Mouse (Mus musculus) monocyte, adult 5-6 weeks (primary cell): ENCODE measurements around the gene Tenm2. TPM values are rescaled to one million over a fixed set of nuclear protein-coding genes. Genes with fewer than 3 reads are reported as not detected.

Experiments
- ATAC-seq: fragments of 153-309, 156-312 bp; replicated peaks from 2 replicates; pipeline ENCODE4 v1.8.0; 2017; ENCODE audit warnings: mild to moderate bottlenecking; ENCODE audit not compliant: low TSS enrichment, insufficient number of reproducible peaks, severe bottlenecking, poor library complexity, low FRiP score
- total RNA-seq: library from RNA; stranded (forward); fragments of 200-1000, 200-491, 200-594 nt; gene quantifications from 3 replicates; pipeline ENCODE4 v1.2.3, GENCODE M21; 2017

The Tenm2 gene
- total RNA-seq, 1 experiment from 2014 or later: not detected

DNA sequence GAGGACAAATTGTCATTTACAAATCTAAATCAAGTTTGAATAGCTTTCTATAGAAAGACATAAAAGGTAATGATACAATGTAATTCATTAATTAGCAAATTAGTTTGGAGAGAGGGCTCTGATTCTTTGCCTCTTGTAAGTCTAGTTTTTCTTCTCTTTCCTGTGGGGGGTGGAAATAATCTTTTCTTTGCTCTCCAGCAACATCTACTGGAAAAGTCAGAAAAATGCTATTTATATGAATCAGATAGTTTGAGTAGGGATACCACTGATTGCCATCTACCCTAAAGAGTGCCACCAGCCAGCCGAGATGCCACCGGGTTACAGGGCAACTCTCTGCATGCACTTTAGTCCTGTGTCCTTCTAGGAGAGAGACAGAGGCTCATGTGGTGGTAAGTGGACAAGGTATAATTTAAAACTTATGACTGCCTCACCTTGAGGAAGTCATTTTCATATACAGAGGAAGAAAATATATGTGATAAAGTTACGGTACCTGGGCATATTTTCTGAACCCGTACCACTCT, 560.8 kb downstream of the Tenm2 start:
- no peak for ATAC-seq

DNA sequence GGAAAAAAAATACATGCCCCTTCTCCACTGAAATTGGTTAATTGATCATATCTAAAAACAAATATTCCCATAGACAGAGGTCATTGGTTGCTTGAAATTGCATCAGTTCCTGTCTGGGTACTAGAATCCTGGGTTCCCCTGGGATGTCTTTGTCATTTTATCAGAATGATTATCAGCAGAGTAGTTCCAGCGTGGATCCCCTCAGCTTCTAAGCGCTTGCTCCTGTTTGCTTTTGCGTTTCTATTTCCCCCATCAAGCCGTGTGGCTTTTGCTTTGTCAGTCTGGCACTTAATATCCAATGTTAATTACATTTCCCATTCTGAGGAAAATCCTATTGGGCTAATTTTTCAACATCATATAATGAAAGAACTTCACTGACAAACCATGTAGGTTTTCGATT, 561.6 kb downstream of the Tenm2 start:
- ATAC-seq: no peak

DNA sequence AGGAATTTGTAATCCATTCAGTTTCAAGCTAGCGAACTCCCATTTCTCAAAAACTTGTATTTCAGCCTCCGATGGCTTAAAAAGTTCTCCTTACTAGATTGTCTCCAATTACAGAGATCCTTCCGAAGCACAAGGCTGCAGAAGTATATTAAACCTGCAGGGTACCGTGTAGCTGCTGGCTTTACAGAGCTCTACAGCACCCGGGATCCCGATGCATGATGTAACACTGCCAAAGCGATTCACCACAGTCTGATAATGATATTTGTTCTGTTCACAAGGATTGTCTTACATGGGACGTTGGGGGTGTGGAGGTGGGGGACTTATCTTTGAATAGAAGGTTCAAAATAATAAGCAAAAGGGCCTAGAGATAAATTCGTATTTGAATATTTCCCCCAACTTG, 564.6 kb downstream of the Tenm2 start:
- no peak for ATAC-seq

DNA sequence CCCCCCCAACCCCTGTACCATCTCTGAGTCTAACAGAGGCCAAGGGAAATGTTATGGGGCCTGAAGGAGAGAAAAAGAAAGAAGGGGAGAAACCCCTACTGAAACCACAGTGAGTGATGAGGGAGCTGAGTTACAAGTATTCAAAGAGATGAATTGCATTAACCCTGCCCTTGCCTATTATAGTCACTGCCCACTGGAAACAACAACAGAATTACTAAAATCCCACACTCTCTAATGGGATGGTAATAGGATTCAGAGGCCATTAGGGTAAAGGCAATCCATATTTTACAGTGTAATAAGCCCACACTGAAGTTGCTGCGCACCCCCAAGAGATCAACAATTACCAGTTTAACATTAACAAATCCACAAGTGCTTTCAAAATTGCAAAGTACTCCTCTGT, 571.7 kb downstream of the Tenm2 start:
- ATAC-seq: no peak

DNA sequence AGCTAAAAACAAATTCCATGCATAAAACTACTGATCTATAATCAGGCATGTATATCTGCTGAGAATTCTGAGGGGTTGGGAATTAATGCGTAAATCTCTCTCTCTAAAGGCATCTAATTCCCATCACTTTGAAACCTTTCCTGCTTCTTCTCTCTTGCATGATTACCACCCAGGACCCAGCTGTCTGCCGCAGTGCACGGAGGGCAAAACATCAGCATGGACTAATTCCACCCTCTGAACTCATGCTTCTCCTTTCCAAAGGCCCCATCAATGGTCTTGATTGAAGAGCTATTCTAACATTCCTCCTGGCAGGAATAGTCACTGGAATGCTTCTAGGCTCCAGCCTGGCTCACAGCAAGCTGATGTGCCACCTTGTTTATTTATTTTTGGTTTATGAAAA, 572.2 kb downstream of the Tenm2 start:
- no peak for ATAC-seq

DNA sequence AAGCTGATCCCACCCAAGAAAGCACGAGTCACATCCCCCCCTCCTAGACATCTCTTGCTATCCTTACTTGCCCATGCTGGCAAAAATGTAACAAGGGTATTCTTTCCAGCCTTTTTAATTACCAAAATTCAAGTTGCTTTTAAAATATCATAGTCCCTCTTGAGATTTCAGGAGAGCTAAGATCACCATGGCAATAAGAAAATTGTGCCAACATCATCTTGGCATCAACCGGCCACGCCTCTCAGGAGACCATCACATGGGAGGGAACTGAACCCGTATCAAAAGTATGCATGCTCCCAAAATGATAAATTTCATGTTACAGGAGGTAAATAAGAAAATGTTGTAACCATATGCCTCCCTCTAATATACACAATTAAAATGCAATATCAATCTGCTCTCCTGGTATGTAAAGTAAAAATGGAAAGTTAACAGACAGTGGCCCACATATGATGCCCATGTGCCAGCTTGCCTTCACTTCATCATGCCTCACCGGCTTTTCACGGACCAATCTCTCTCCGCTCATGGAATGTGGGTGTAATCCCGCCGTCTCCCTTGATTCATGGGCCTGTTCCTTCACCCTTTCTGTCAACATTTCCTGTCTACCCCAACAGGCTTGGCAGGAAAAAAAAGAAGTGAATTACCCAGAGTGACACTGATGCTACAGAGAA, 582.0 kb downstream of the Tenm2 start:
- ATAC-seq: no peak

DNA sequence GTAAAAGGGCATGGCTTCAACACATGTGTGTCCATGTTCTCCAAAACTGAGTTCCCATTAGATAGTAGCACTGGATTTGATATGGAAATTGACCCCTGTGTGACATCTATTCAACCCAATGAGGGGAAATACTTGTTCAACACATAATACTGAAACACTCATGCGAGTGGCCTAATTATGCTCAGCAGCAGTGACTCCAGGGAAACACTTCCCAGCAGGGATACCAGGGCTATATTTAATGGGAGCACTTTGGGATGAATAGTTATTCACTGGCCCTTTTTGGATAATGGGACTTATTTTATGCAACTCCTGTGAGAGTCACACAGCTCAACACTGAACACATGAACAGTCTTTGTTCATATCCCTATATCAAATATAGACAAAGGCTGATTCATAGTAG, 588.6 kb downstream of the Tenm2 start:
- no peak for ATAC-seq

DNA sequence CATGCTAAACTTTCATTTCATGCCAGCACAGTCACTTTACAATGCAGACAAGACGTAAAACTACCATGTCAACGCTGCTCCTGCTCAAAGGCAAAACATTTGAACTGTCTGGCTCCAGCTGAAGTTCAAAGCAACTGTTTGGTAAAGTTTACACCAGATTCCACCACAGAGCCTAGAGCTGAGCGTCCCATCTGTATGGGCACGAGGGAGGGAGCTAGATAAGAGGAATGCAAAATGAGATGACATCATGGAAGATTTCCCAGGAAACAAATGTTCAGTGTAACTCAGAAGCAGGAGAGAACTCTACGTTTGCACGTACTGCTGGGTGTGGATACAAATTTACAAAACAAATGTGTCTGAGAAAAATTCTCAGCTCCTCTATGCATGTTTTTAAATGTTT, 600.7 kb downstream of the Tenm2 start:
- no peak for ATAC-seq

DNA sequence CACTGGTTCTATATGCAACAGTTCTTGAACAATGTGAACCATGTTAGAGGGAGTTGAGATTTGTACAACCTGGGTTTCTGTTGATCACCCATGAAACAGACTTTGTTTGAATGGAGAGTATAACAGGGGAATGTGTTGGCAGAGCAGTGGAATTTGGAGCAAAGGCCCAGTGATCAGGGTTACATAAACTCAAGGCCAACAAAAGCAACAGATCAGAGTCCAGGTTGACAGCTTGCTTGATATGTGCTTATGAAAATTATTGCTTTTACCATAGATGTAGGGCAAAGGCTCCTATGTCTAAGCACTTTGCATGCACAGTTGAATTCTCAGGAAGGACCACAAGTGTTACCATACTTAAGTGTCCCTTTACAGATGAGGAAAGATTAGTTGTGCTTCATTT, 603.6 kb downstream of the Tenm2 start:
- ATAC-seq: no peak

DNA sequence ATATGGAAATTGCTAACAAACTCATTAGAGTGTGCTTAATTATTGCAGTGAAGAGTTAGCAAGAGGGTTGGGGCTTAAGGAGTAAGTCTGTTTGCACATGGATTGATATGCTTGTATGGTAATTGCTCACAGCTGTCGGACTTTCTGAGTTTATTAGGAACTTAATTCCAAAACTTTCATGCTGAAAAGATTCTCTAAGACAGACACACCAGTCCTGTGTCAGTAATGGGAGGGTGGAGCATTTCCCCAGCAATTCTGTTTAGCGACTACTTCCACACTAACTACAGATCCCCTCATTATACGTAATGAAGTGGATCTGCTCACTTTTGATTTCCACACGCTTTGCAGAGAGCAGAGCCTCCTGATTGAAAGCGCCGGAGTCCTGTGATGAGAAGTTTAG, 622.0 kb downstream of the Tenm2 start:
- ATAC-seq: no peak

DNA sequence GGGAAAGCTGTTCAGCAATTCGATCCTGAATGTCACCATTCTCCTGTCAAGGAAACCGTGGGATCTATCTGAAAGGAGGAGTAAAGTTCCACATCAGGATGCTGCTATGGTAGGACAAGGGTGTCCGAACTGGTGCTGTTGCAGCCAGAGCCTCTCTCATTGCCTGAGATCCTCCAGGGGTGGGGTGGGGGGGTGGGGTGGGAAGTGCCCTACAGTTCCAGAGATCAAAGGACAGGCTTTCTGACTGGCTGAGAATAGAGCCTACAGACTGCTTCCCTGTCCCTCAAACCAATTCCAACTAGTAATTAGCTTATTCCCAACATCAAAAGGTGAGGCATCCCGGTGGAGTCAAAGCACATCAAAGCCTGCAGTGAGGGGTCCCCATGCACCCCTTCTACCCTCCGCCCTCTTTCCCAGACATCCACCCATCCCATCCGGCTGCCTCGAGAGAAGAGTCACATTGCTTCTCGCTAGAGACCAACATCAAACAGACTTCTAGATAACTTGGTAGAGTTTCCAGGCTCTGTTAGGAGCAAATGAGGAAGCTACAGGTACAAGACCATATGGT, 630.9 kb downstream of the Tenm2 start:
- ATAC-seq: no peak

DNA sequence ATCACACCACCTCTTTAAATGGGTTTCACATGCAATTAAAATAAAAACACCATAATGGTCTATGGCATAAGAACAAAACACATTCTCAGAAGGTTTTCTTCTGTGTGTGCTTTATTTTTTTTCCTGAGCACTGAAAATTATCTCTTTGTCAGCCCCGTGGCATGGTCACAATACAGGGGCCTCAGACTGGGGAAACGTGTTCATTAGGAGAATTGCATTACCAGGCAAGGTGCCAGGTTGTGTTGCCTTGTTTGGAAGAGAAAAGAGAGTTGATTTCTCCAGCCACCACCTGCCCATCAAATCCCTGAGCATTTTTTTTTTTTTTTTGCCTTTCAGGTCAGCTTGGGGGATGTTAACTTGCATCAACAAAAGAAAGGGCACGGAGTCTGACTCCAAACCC, 631.5 kb downstream of the Tenm2 start:
- ATAC-seq: no peak

DNA sequence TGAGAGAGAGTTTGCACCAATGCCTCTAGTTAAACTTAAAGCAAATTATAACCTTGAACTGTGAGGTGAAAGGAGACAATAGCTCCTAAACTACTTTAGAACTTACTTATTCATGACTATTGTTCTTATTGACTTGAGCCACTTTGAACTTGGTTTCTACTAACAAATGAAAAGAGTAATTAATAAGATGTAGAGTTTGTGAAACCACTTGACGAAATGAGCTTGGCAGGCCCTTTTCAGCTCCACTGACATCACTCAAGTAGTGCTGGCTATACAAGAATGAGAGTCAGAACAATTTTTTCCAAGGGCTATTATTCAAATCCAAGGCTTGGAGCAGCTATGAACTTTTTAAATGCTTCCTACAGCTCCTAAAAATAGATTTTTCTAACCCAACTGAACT, 643.3 kb downstream of the Tenm2 start:
- no peak for ATAC-seq

DNA sequence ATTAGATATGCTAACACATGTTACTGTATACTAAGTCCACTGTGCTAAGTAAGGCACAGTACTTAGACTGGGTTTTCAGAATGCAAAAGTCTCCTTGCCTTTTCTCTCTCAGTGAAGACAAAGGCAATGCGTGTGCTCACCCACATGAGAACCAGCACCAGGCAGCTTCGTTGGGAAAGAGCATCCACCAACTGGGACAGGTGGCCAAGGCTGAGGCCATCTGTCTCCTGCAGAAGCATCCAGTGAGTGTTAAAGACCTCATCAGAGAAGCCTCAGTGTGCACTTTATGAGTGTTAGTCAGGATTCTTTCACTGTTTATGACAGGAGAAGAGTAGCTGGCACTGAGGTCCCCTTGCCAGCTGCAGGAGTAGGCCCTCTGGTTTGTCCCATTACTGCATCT, 669.6 kb downstream of the Tenm2 start:
- ATAC-seq: no peak

DNA sequence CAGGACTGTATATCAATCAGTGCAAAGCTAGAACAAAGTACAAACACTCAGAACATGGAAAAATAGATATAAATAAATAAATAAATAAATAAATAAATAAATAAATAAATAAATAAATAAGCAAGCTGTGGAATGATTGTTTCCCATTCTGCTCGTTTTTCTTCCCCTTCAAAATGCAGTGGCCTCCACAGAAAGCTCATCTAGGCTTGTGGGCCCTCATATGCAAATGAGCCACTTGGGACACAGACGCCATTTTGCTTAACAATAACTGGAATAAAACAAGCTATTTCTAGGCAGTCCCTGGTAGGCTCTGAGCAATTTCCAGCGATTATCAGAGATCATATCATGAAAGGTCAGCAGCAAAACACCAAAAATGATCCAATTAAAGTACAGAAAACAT, 672.9 kb downstream of the Tenm2 start:
- no peak for ATAC-seq

DNA sequence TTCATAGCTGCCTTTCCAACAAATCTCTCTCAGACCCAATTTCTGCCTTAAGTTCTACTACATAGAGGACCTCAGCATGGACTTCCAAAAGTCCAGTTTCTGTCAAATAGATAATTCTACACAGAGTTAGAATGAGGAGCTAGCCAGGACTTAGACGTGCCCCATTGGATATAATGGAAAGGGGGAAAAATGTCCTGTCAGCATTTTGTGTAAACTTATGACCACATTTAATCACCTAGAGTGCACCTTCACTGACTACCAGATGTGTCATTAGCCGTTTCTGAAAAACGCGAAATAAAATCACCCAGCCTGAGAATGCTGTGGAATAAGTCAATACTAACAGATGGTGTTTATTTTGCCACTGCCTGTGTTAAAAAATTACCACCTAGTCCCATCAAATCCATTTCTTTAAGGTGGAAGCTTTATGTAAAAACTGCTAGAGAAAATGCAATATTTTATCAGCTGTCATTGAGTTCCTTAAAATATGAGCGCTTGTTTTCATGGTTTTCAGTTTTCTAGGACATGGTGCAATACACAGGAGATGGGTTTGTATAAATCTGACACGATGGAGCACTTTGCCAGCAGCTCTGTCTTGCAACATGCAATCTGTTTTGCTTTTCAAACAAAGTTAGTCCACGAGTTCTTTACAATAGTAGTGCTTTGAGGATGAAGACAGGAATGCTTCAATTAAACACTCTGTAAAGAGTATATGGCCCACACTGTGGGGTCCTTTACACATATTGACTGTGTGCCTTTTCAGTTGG, 674.8 kb downstream of the Tenm2 start:
- ATAC-seq: no peak

DNA sequence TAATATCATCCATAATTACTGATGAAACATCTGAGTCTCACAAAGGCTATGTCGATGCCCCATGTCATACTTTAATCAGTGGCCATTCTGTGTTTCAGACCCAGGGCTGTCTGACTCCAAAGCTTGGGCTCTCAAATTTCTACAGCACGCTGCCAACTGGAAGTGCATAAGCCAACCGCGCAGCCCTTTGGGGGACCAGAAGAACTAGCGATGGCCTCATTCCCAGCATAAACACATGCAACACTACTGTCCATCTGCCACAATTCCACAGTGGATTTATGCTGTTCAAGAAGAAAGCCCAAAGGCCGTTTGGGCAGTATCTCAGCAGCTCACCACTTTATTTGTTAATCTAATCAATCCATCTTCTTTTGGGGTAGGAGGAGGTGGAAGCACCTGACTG, 678.4 kb downstream of the Tenm2 start:
- no peak for ATAC-seq

DNA sequence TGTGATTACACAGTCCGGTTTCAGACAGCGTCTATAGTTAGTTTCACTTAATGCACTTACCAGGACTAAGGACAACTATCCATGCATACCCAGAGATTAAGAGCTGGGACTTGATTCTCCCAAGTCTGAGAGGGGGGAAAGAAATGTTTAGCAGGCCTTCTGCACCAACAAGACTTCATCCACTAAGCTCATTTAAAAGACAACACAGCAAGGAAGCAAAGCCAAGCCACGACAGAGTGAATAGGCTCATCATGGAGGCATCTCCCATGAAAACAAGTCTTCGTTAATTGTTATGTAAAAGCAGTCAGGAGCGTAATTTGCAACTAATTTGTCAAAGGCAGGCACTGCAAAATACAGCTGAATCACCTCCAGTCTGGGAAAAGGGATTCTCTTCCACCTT, 682.5 kb downstream of the Tenm2 start:
- no peak for ATAC-seq

DNA sequence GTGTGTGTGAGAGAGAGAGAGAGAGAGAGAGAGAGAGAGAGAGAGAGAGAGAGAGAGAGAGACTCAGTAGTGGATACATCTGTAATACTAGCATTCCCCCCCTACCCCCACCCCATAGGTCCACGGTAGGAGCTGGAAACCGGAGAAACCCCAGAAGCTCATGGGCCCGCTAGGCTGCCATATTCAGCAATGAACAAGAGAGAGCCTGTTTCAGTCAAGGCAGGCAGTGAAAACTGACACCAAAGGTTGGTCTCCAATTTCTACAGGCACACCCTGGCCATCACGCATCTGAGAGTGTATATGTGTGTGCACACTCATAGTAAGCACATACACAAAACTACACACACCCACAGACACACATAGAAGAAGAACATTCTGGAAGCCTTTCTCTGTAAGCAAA, 685.1 kb downstream of the Tenm2 start:
- ATAC-seq: no peak
